Mouse (Mus musculus) lung, adult 2 months (tissue): ENCODE results near the gene Tnrc6b. TPM values are rescaled to one million over a fixed set of nuclear protein-coding genes. Genes with fewer than 3 reads are reported as not detected.

Experiments
- DNase-seq: peaks from one replicate; pipeline ENCODE4 v3.0.0; 2022
- H3K4me1 ChIP-seq: fragments of 200-500 bp; 2 replicates; pipeline ENCODE4 v1.6.1; 2011; ENCODE audit warnings: low read length; ENCODE audit not compliant: control insufficient read depth, insufficient read depth
- H3K4me3 ChIP-seq: fragments of 200-500 bp; replicated peaks from 2 replicates; pipeline ENCODE3; 2011; ENCODE audit warnings: low read depth, mild to moderate bottlenecking, control low read depth, low read length; ENCODE audit errors: extremely low read depth
- CTCF ChIP-seq: fragments of 200-500 bp; IDR thresholded peaks from 2 replicates; pipeline ENCODE4 v1.5.1; 2011; ENCODE audit warnings: mild to moderate bottlenecking, low read length, control low read depth; ENCODE audit not compliant: insufficient read depth
- POLR2A ChIP-seq: fragments of 200-500 bp; IDR thresholded peaks from 2 replicates; pipeline ENCODE4 v1.6.1; 2011; ENCODE audit warnings: low read depth, mild to moderate bottlenecking, control low read depth, low read length, borderline replicate concordance; ENCODE audit errors: extremely low read depth
- WGBS: fragments of 180-500 bp; shearing (Covaris S2); methylation state at CpG from one replicate; pipeline ENCODE4 v1.1.7; 2018; 5-methylcytosine and 5-hydroxymethylcytosine counted together
- polyA plus RNA-seq: library from polyadenylated mRNA; depleted of rRNA; stranded (reverse); fragments of >200 nt; gene quantifications from 2 replicates; pipeline ENCODE4 v1.2.3, GENCODE M21; 2012

Tnrc6b gene
- polyA plus RNA-seq, 1 experiment: 16.6 TPM

DNA sequence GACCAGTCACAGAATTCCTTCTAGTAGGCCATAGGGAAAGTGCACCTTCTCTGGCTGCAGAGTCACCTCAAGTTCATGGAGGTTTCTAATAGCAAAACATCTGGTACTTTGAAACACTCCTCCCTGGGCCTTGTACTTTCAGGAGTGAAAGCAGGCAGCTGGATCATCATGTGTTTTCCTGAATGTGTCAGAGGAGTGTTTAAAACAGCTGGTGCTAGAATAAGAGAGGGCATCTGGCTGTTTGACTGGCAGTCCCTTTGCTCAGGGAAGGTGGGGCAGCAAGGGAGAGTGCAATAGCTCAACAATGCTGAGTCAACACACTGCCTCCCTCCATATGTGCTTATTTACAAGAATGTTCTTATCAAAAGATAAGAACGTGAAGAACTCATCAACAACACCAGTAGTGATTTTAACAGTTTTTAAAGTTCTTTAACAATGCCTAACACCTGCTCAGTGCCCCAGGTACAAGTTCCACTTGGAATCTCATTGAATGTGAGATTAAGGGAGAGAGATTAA, 60.9 kb downstream of the Tnrc6b start:
- Histone ChIP-seq H3K4me1 (peaks cover 2% of the 10 kb centered on the region; the same call in 1 of the 2 replicates), H3K4me3 (no peak overlapping the region)
- 18% methylated on average over 1 of the region's 1 CpGs for WGBS
- no peak for DNase-seq
- TF ChIP-seq CTCF (no peak), POLR2A (no peak)

DNA sequence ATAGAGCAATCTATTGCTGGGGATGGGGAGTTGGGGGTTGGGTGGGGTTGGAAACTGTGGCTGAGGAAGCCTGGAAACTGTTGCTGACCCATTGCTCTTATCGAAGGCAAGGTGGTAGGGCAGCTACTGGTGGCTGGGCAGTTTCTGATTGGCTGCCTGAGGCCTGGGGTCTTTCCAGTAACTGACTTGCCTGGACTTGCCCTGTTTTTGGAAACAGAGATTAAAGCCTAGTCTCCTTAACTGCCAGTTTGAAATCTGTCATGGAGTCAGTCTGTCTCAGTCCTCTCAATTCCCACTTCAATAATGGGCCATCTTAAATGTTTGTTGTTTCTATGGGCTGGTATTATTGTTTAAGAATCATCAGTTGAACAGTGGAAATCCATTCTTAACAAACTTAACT, 63.6 kb downstream of the Tnrc6b start:
- WGBS: 100% methylated on average over 1 of the region's 1 CpGs
- TF ChIP-seq CTCF: no peak
- TF ChIP-seq POLR2A: no peak
- DNase-seq: no peak
- Histone ChIP-seq H3K4me1 (peaks cover 2% of the 10 kb centered on the region; the same call in 1 of the 2 replicates), H3K4me3 (no peak overlapping the region)

DNA sequence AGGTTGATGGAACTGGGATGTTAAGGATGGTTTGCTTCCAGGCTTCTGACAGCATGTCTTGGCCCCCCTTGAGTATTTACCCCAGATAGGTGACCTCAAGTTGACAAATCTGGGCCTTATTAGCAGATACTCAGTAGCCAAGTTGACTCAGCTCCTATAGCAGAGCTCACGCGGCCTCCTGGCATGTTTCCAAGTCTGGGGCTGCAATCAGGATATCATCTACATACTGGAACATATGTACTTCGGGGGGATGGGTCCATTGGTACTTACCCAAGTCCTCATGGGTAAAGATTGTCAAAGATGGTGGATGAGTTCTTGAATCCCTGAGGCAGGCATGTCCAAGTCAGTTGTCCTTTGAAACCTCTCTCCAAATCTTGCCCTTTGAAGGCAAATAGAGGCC, 67.9 kb downstream of the Tnrc6b start:
- 31% methylated on average over 3 of the region's 3 CpGs for WGBS
- no peak overlapping the region for H3K4me3 ChIP-seq
- H3K4me1 ChIP-seq: peaks cover 5% of the 10 kb centered on the region; the same call in 1 of the 2 replicates
- DNase-seq: no peak
- no peak for TF ChIP-seq POLR2A

DNA sequence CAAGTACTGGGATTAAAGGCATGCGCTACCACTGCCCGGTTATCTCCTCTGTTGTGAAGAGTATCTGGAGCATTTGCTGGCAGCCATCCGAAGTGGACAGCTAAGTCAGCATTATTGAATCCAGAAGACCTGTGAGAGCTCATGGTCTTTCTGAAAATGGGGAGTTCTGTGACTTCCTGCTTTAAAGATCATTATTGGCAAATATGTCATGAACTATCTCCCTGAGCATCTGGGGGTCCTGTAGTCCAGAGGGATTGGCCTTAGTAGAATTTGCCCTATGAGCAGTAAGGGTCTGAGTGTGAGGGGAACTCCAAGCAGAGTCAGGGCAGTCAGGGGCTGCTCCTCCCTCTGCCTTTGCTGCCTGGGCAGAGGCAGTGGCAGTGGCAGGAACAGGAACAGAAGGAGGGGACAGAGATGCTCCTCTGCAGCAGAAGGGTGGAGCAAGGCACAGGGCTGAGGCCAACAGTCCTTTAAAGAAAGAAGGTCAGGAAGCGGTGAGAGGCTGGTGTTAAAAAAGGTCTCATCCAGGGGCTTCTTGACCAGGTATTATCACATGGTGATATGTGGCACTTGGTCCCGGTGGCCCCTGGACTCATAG, 69.1 kb downstream of the Tnrc6b start:
- TF ChIP-seq POLR2A (no peak), CTCF (no peak)
- Histone ChIP-seq H3K4me1 (peaks cover 10% of the 10 kb centered on the region), H3K4me3 (no peak overlapping the region)
- DNase-seq: no peak
- WGBS: 84% methylated on average over 5 of the region's 5 CpGs

DNA sequence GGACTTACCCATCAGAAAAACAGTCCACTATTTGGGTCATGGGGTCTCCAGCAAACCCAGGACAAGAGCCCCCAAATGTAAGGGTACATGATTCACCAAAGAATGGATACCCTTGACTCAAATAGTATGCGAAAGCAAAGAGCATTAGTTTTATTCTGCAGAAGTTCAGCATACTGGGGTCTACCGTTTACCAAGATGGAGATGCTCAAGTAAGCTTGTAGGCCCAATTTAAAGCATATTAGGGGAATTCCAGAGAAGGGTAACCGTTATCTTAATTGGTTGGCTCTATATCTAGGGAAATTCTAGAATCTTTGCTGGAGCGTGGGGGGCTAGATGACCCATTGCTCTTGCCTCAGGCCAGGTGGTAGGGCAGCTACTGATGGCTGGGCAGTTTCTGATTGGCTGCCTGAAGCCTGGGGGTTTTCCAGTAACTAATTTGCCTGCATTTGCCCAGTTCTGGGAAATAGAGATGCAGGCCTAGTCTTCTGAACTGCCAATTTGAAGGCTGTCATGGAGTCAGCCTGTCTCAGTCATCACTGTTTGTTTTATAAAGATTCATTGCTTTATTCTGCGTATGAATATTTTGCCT, 70.2 kb downstream of the Tnrc6b start:
- Histone ChIP-seq H3K4me1 (peaks cover 10% of the 10 kb centered on the region), H3K4me3 (no peak overlapping the region)
- TF ChIP-seq POLR2A (no peak), CTCF (no peak)
- WGBS: 90% methylated on average over 5 of the region's 5 CpGs
- no peak for DNase-seq

DNA sequence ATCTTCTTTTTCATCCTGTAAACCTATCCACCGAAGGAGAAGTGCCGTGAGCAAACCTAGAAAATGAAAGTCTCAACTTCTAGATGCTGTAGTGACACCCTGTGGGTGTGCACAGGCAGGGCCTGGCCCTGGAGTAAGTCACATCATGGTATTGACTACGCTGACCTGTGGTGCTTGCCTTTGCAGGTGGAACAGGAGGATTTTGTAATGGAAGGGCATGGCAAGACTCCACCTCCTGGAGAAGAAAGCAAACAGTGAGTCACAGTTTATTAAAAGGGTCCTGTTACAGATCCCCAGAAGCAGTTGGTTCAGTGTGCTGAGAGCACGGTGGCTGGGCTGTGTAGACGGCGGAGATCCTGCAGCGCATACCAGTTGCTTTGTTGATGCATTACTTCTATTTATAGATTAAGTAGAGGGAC, 73.4 kb downstream of the Tnrc6b start:
- WGBS: 18% methylated on average over 7 of the region's 7 CpGs
- Histone ChIP-seq H3K4me1 (peaks cover 10% of the 10 kb centered on the region), H3K4me3 (no peak overlapping the region)
- DNase-seq: peak; percentile 35
- TF ChIP-seq CTCF: peak; percentile 51
- no peak for TF ChIP-seq POLR2A

DNA sequence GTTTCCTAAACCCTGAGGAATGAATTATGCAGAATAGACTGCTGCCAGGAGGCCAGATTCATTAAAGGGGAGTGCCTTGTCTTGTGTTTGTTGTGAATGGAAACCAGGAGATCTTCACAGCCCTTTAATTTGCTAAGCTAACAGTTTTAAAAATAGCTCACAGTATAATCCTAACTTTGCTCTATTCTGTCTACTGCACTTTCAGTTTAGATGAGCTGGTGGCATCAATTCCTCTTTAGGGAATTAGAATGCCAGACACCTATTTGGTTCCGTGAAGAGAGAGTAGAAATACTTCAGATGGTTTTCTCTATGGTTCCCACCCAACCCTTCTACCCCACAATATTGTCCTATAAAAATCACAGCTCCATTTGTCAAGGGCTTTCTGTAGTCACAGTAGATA, 74.6 kb downstream of the Tnrc6b start:
- H3K4me1 ChIP-seq: peaks cover 5% of the 10 kb centered on the region
- TF ChIP-seq CTCF (no peak), POLR2A (no peak)
- no peak overlapping the region for H3K4me3 ChIP-seq
- WGBS: 62% methylated on average over 1 of the region's 1 CpGs
- DNase-seq: no peak

DNA sequence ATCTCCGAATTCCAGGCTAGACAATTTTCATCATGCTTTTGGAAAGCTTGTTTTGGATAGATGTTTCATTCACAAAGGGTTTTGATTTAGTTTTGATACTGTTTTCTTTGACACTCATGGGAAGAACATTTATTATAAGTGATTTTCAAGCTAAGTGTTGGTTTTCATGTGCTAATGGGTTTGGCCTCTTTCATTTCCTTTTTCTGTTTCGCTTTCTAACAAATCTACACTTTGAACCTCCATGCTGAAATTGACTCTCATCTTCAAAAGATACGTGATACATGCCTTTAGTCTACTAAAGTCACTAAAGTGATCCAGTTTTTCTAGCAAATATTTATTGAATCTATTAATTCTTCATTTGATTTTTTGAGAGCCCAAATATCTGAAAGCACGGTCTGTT, 76.6 kb downstream of the Tnrc6b start:
- 79% methylated on average over 4 of the region's 4 CpGs for WGBS
- Histone ChIP-seq H3K4me3 (no peak overlapping the region), H3K4me1 (peaks cover 5% of the 10 kb centered on the region; the same call in 1 of the 2 replicates)
- TF ChIP-seq CTCF: no peak
- DNase-seq: no peak

DNA sequence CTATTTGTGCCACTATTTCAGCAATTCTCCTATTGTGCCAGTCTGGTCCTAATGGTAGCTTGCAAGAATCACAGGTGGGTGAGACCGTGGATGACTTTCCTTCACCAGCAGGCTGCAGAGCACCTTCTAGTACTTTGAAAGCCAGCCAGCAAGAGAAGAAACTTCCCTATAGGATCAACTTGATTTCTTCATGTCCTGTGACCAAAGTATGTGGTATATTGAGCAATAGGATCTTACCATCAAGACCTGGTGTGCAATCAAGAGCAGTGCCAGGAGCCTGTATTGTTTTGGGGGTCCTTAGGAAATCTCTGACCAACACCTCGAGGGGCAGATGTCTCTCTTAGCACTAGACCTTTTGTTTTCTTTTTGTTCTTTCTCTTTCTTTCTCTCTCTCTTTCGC, 81.4 kb downstream of the Tnrc6b start:
- 67% methylated on average over 3 of the region's 3 CpGs for WGBS
- Histone ChIP-seq H3K4me1 (peaks cover 3% of the 10 kb centered on the region), H3K4me3 (no peak overlapping the region)
- no peak for TF ChIP-seq CTCF
- TF ChIP-seq POLR2A: no peak
- DNase-seq: no peak

DNA sequence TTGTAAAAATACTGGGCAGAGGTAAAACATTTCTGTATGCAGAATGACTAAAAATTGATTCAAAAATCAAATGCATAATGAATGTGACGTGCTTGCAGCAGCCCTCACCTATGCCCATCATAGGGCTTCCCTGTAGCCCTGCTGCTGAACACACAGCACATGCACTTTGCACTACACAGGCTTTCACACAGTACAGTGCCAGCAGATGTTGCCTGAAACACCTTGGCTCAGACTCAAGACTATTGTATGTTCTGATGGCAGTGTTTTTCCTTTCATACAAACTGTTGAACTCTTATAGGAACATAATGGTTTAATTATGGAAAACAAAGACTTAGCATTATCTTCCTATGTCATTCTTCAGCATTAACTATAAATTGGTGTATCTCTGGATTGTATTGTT, 84.0 kb downstream of the Tnrc6b start:
- no peak for TF ChIP-seq POLR2A
- WGBS: 93% methylated on average over 1 of the region's 1 CpGs
- no peak for DNase-seq
- H3K4me3 ChIP-seq: no peak overlapping the region
- H3K4me1 ChIP-seq: peaks cover 7% of the 10 kb centered on the region
